In the genomic region with DNA sequence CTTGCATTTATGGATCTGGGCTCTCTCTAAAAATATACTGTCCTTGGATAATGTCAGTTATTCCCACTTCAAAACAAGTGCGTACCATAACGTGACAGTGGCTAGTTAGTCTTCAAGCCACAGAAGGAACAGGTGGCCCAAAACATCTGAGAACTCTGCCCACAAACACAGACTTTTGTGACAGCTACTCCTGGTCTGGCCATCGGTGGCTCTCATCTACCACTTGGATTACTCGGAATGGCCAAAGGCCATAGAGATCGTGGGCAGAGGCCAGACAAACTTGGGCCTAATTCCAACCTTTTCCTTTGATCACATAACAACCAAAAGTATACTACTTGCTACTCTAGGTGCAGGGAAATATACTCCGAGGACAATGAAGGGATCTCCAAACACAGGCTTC, we compare ENCODE assay signal across 34 mouse cellular contexts. TPM values are rescaled to one million over a fixed set of nuclear protein-coding genes. Genes with fewer than 3 reads are reported as not detected.
DNase-seq lines count a peak whose midpoint lies in the region; ATAC-seq and TF ChIP-seq lines count a peak whose summit lies in the region.
"Had no signal": no experiment of that assay in that cellular context is flagged by ENCODE, and none has a peak within 500 bp of the region (broad histone marks: within the 10 kb centered on the region; RNA-seq: fewer than 3 reads in every experiment).

No protein-coding gene starts in this region.

- 28% methylated on average over 6 of the region's 6 CpGs for WGBS in liver, adult 2 months
- WGBS in liver, postnatal 0 days (ENCODE audit: insufficient replicate concordance) = 78% methylated on average over 6 of the region's 6 CpGs

- in situ Hi-C loops in CH12.LX (cut with MboI; ENCODE audit: low pct_ligation_motif_present, low pct_unique_long_range_greater_than_20kb, low sequenced_read_pairs) = no loop called here

- H3K9ac ChIP-seq in liver, adult 2 months (ENCODE audit: low read depth, low read length) = no peak overlapping the region
- no peak overlapping the region for H3K9ac ChIP-seq in liver, postnatal 0 days (replicated peaks)
- no peak overlapping the region for H3K9ac ChIP-seq in CH12.LX (ENCODE audit: insufficient read depth, low read depth)
- H3K9ac ChIP-seq: embryonic facial prominence, embryonic 13.5 days; forebrain, embryonic 12.5 days; forebrain, embryonic 15.5 days; hindbrain, embryonic 13.5 days; intestine, embryonic 15.5 days had no signal

- TF ChIP-seq RAD21 in CH12.LX (IDR thresholded peaks at IDR 0.05; ENCODE audit: low read depth, low read length) = no peak

- dilution Hi-C loops in CH12.LX (cut with MboI; ENCODE audit: extremely low pct_ligation_motif_present, extremely low pct_unique_long_range_greater_than_20kb, low sequenced_read_pairs) = no loop called here

- H3K27me3 ChIP-seq in liver, adult 2 months (ENCODE audit: control insufficient read depth, insufficient read depth, low read length) = no peaks in the 10 kb centered on the region
- no peaks in the 10 kb centered on the region for H3K27me3 ChIP-seq in liver, postnatal 0 days (ENCODE audit: insufficient read depth, low read length)
- no peaks in the 10 kb centered on the region for H3K27me3 ChIP-seq in CH12.LX (replicated peaks)
- no peaks in the 10 kb centered on the region for H3K27me3 ChIP-seq in myocyte (ENCODE audit: control insufficient read depth, insufficient read depth, insufficient read length)
- H3K27me3 ChIP-seq: embryonic facial prominence, embryonic 13.5 days; forebrain, embryonic 12.5 days; forebrain, embryonic 15.5 days; hindbrain, embryonic 13.5 days; intestine, embryonic 15.5 days had no signal

- TF ChIP-seq CTCF in liver, adult 2 months (IDR thresholded peaks at IDR 0.05; ENCODE audit: low read depth, low read length) = no peak
- no peak for TF ChIP-seq CTCF in liver, postnatal 0 days (IDR thresholded peaks at IDR 0.05; ENCODE audit: low read depth)
- no peak for TF ChIP-seq CTCF in CH12.LX (conservative IDR thresholded peaks at IDR 0.05 in 1 of 2, IDR thresholded peaks at IDR 0.05 in 1 of 2; ENCODE audit: low read depth in 2 of 2, low read length in 2 of 2)

- H3K9me3 ChIP-seq in liver, postnatal 0 days (ENCODE audit: low read length) = no peaks in the 10 kb centered on the region
- peaks cover 18% of the 10 kb centered on the region for H3K9me3 ChIP-seq in CH12.LX (replicated peaks; ENCODE audit: low read length)
- H3K9me3 ChIP-seq: forebrain, embryonic 15.5 days; hindbrain, embryonic 13.5 days; intestine, embryonic 15.5 days had no signal

- H3K4me3 ChIP-seq in liver, adult 2 months (ENCODE audit: insufficient read depth, low read depth, low read length) = no peak overlapping the region
- H3K4me3 ChIP-seq in liver, postnatal 0 days (ENCODE audit: low read depth, low read length) = no peak overlapping the region
- no peak overlapping the region for H3K4me3 ChIP-seq in CH12.LX (replicated peaks in 1 of 3; ENCODE audit: low read depth in 2 of 3, low read length in 2 of 3, poor library complexity in 1 of 3)
- no peak overlapping the region for H3K4me3 ChIP-seq in myocyte
- H3K4me3 ChIP-seq: embryonic facial prominence, embryonic 10.5 days; embryonic facial prominence, embryonic 13.5 days; erythroblast, embryonic 14.5 days; forebrain, embryonic 12.5 days; forebrain, embryonic 15.5 days; hindbrain, embryonic 10.5 days; hindbrain, embryonic 13.5 days; intestine, embryonic 15.5 days had no signal

- peaks cover 28% of the 10 kb centered on the region for H3K4me1 ChIP-seq in liver, adult 2 months (ENCODE audit: control insufficient read depth, insufficient read depth, low read length)
- peaks cover 11% of the 10 kb centered on the region for H3K4me1 ChIP-seq in liver, postnatal 0 days (ENCODE audit: insufficient read depth)
- no peaks in the 10 kb centered on the region for H3K4me1 ChIP-seq in CH12.LX (ENCODE audit: control insufficient read depth in 1 of 2, insufficient read depth in 2 of 2)
- H3K4me1 ChIP-seq: embryonic facial prominence, embryonic 10.5 days; embryonic facial prominence, embryonic 13.5 days; forebrain, embryonic 12.5 days; forebrain, embryonic 15.5 days; hindbrain, embryonic 10.5 days; hindbrain, embryonic 13.5 days; intestine, embryonic 15.5 days had no signal

- no peak overlapping the region for H3ac ChIP-seq in myocyte (ENCODE audit: control insufficient read depth, insufficient read length)

- H3K36me3 ChIP-seq in liver, adult 2 months (ENCODE audit: control insufficient read depth, insufficient read depth, low read length) = peaks cover 56% of the 10 kb centered on the region
- H3K36me3 ChIP-seq in liver, postnatal 0 days (replicated peaks; ENCODE audit: insufficient read depth, low read length) = peaks cover 90% of the 10 kb centered on the region
- peaks cover 86 to 90% of the 10 kb centered on the region in 2 experiments for H3K36me3 ChIP-seq in CH12.LX (replicated peaks in 1 of 2; ENCODE audit: control insufficient read depth in 1 of 2, insufficient read depth in 1 of 2, low read length in 1 of 2)
- peaks cover 70% of the 10 kb centered on the region for H3K36me3 ChIP-seq in myocyte (ENCODE audit: control insufficient read depth, insufficient read depth)

- DNase-seq in cerebellum, adult 11-12 months = peak; percentile 14
- peak; percentile 100 for DNase-seq in liver, adult 2 months (ENCODE audit: extremely low read depth, low read depth, low spot score)
- no peak for DNase-seq in liver, postnatal 0 days
- no peak for DNase-seq in CH12.LX (ENCODE audit: extremely low read depth)
- DNase-seq: adrenal gland, postnatal 36 days; cerebellum, adult 11 months; cerebellum, adult 8-10 months; cerebellum, postnatal 10 days; cerebellum, postnatal 36 days; embryo, embryonic 11 days; heart, adult 11 months; heart, postnatal 36 days had no signal

- TF ChIP-seq POLR2A in liver, adult 2 months (IDR thresholded peaks at IDR 0.05; ENCODE audit: extremely low read depth, insufficient read depth, low read length) = no peak
- peak; percentile 18; the same call in 1 of the 2 replicates for TF ChIP-seq POLR2A in CH12.LX (IDR thresholded peaks at IDR 0.05; ENCODE audit: low read depth, low read length)
- no peak for TF ChIP-seq POLR2A in myocyte (IDR thresholded peaks at IDR 0.05; ENCODE audit: insufficient read length, low read depth)

- TF ChIP-seq EP300 in liver, postnatal 0 days (IDR thresholded peaks at IDR 0.05; ENCODE audit: low read depth) = no peak
- TF ChIP-seq EP300 in CH12.LX (IDR thresholded peaks at IDR 0.05; ENCODE audit: low read length) = no peak

- ATAC-seq in cerebellum, adult (ENCODE audit: insufficient number of reproducible peaks, low FRiP score, low TSS enrichment) = no peak
- ATAC-seq in liver, postnatal 0 days = no peak
- ATAC-seq: CD4-positive, CD25-positive, alpha-beta regulatory T cell, adult 4 months had no signal

- H3K27ac ChIP-seq in liver, adult 2 months (replicated peaks; ENCODE audit: insufficient read depth, low read depth, low read length) = peak overlapping the region; percentile 43
- H3K27ac ChIP-seq in liver, postnatal 0 days (ENCODE audit: low read depth) = no peak overlapping the region
- H3K27ac ChIP-seq in CH12.LX (ENCODE audit: insufficient read depth, low read depth) = no peak overlapping the region
- H3K27ac ChIP-seq: embryonic facial prominence, embryonic 10.5 days; embryonic facial prominence, embryonic 13.5 days; forebrain, embryonic 12.5 days; forebrain, embryonic 15.5 days; hindbrain, embryonic 10.5 days; hindbrain, embryonic 13.5 days; intestine, embryonic 15.5 days had no signal

- H3K4me2 ChIP-seq in liver, postnatal 0 days (ENCODE audit: low read depth, low read length) = no peak overlapping the region
- H3K4me2 ChIP-seq in CH12.LX (ENCODE audit: insufficient read depth, low read depth, poor library complexity, severe bottlenecking) (no peak overlapping the region), myocyte (ENCODE audit: low read depth) (no peak overlapping the region)
- H3K4me2 ChIP-seq: embryonic facial prominence, embryonic 13.5 days; forebrain, embryonic 12.5 days; forebrain, embryonic 15.5 days; heart, embryonic 11.5 days; hindbrain, embryonic 13.5 days; intestine, embryonic 15.5 days had no signal

- peaks cover 12% of the 10 kb centered on the region; the same call in 1 of the 2 replicates for H3K79me2 ChIP-seq in liver, adult 2 months (ENCODE audit: control insufficient read depth, insufficient read depth, low read length)
- H3K79me2 ChIP-seq in CH12.LX (replicated peaks; ENCODE audit: control insufficient read depth, extremely low read depth, insufficient read depth, poor library complexity, severe bottlenecking) (no peaks in the 10 kb centered on the region), myocyte (ENCODE audit: control insufficient read depth, insufficient read depth) (no peaks in the 10 kb centered on the region)

RNA-seq across cellular contexts. Expression of gene Hjurp, which starts 9.4 kb away (rescaled TPM):
- total RNA-seq in liver, adult 2 months (2014; rRNA removed) = 78.7 and 90.1 TPM in 2 replicates
- 31.4 and 32.8 TPM in 2 replicates for polyA plus RNA-seq in liver, adult 2 months (2012; rRNA removed)
- polyA plus RNA-seq in liver, postnatal 0 days (2015; fragmentation: Nextera tagmentation; extraction: Ambion mirVana) = 31.4 and 37.0 TPM in 2 replicates
- total RNA-seq in CH12.LX (2012; rRNA removed) (65.2 and 69.8 TPM in 2 replicates), CH12.LX (2014; rRNA removed) (74.1 and 80.8 TPM in 2 replicates)
- polyA plus RNA-seq in CH12.LX (2012; ENCODE audit: insufficient read length, low read depth) (64.8 and 67.6 TPM in 2 replicates), myocyte (2012; fragmentation: generic; extraction: Trizol) (37.7 TPM)

RNA-seq across cellular contexts. Expression of gene Trpm8, which starts 9.4 kb away (rescaled TPM):
- under 0.01 TPM in 2 replicates for total RNA-seq in liver, adult 2 months (2014; rRNA removed)
- 0.01 and 0.02 TPM in 2 replicates for polyA plus RNA-seq in liver, adult 2 months (2012; rRNA removed)
- polyA plus RNA-seq in liver, postnatal 0 days (2015; fragmentation: Nextera tagmentation; extraction: Ambion mirVana) = not detected in 2 replicates
- total RNA-seq in CH12.LX (2012; rRNA removed) (not detected in 2 replicates), CH12.LX (2014; rRNA removed) (not detected in 2 replicates)
- polyA plus RNA-seq in CH12.LX (2012; ENCODE audit: insufficient read length, low read depth) (not detected in 2 replicates), myocyte (2012; fragmentation: generic; extraction: Trizol) (0.02 TPM)
- total RNA-seq: adrenal gland, postnatal 36 days; gastrocnemius, adult 8-10 months; gastrocnemius, postnatal 4 days; heart, adult 8-10 months; heart, postnatal 36 days had no signal
- polyA plus RNA-seq: activated CD4-positive, CD25-positive, alpha-beta regulatory T cell, adult 4 months; CD4-positive, CD25-positive, alpha-beta regulatory T cell, adult 4 months; embryonic facial prominence, embryonic 10.5 days; embryonic facial prominence, embryonic 13.5 days; erythroblast, embryonic 14.5 days; forebrain, embryonic 12.5 days; heart, postnatal 0 days; hindbrain, embryonic 10.5 days; intestine, embryonic 15.5 days had no signal

RNA-seq across cellular contexts. Expression of gene Mroh2a, which starts 41.3 kb away (rescaled TPM):
- 0.27 and 1.0 TPM in 2 replicates for total RNA-seq in liver, adult 2 months (2014; rRNA removed)
- polyA plus RNA-seq in liver, adult 2 months (2012; rRNA removed) = 0.77 and 0.82 TPM in 2 replicates
- polyA plus RNA-seq in liver, postnatal 0 days (2015; fragmentation: Nextera tagmentation; extraction: Ambion mirVana) = 0.61 and 0.66 TPM in 2 replicates
- total RNA-seq in CH12.LX (2012; rRNA removed) = 0.13 and 0.17 TPM in 2 replicates
- not detected in 2 replicates for total RNA-seq in CH12.LX (2014; rRNA removed)
- polyA plus RNA-seq in CH12.LX (2012; ENCODE audit: insufficient read length, low read depth) = 0.78 and 1.0 TPM in 2 replicates
- polyA plus RNA-seq in myocyte (2012; fragmentation: generic; extraction: Trizol) = 1.4 TPM
- total RNA-seq: gastrocnemius, adult 8-10 months; heart, postnatal 36 days had no signal
- polyA plus RNA-seq: cortical plate, adult 2 months; erythroblast, embryonic 14.5 days had no signal

RNA-seq across cellular contexts. Expression of gene Ugt1a1, which starts 56.3 kb away (rescaled TPM):
- 662 and 719 TPM in 2 replicates for total RNA-seq in liver, adult 2 months (2014; rRNA removed)
- polyA plus RNA-seq in liver, adult 2 months (2012; rRNA removed) = 408 and 574 TPM in 2 replicates
- polyA plus RNA-seq in liver, postnatal 0 days (2015; fragmentation: Nextera tagmentation; extraction: Ambion mirVana) = 412 and 437 TPM in 2 replicates
- total RNA-seq in CH12.LX (2012; rRNA removed) = 0.08 TPM in 1 of 2 replicates, not detected in the other
- not detected in 2 replicates for total RNA-seq in CH12.LX (2014; rRNA removed)
- polyA plus RNA-seq in CH12.LX (2012; ENCODE audit: insufficient read length, low read depth) = 0.19 TPM in 1 of 2 replicates, not detected in the other
- polyA plus RNA-seq in myocyte (2012; fragmentation: generic; extraction: Trizol) = not detected
- total RNA-seq: ES-E14; heart, adult 8-10 months; heart, postnatal 36 days had no signal
- polyA plus RNA-seq: activated CD4-positive, CD25-positive, alpha-beta regulatory T cell, adult 4 months; C2C12; CD4-positive, CD25-positive, alpha-beta regulatory T cell, adult 4 months; embryonic facial prominence, embryonic 10.5 days; embryonic facial prominence, embryonic 13.5 days; erythroblast, embryonic 14.5 days; forebrain, embryonic 12.5 days; forebrain, embryonic 15.5 days; heart, embryonic 11.5 days; heart, embryonic 14.5 days; hindbrain, embryonic 10.5 days; hindbrain, embryonic 13.5 days; hindbrain, embryonic 16.5 days had no signal

Comparison
In these comparisons a context has a peak if more than half of its experiments do, and no peak if none do; other contexts are left out.
1. DNase-seq: peak in cerebellum, adult 11-12 months (single experiment) and liver, adult 2 months (single experiment); none in liver, postnatal 0 days (single experiment) and CH12.LX (single experiment).